Mouse (Mus musculus) CD4-positive, CD25-positive, alpha-beta regulatory T cell, adult 2 months (primary cell): ENCODE data around the gene Idh1.
A peak's percentile ranks its signal among the peaks of the same experiment; 100 is the strongest.
"Not testable (repeated sequence)": the region's sequence is repeated elsewhere in the genome, so short reads cannot be mapped to it uniquely, and the experiment has no call there.

Experiments
- DNase-seq: peaks from one replicate; pipeline ENCODE4 v3.0.0-alpha.2; 2012; ENCODE audit warnings: low read depth, low spot score

The Idh1 gene

DNA sequence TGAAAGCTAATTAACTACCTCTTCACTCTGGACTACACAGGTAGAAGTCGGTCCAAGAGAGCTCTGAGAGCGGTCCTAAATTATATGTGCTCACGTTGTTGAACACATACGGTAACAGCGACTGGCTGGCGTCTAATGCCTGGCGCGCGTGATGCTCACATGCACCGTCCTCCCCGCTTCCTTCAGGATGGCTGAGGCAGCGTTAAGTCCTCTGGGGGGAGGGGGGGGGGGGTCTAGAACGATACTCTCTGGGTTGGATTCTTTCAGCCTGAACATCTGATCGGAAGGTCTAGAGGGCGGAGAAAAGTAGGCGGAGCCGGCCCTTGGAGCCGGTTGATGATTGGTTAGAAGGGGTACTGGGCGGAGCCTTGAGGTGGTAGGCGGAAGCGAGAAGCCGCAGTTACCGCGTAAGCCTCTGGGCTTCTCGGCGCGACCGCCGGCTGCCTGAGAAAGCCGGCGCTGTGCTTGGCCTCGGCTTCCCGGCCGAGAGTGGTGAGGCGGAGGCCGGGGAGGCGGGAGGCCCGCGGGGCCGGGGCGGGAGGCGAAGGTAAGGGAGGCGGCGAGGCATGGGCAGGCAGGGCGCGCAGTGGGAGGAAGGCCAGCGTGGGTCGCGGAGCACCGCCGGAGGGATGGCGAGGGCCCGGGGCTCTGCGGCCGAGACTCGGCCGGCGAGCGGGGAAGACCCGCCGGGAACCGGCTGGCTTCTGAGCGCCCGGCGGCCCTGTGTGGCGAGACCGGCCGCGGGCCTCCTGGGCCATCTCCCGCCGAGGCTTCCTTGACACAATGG, at the start of gene Idh1, which contains the start of gene Pikfyve:
Gene Idh1 (minus strand): TSS at position 214 of the 787 bp plus-strand sequence.
Gene Pikfyve (plus strand): TSS at position 397 of the 787 bp plus-strand sequence.
- peak; percentile 96 for DNase-seq

DNA sequence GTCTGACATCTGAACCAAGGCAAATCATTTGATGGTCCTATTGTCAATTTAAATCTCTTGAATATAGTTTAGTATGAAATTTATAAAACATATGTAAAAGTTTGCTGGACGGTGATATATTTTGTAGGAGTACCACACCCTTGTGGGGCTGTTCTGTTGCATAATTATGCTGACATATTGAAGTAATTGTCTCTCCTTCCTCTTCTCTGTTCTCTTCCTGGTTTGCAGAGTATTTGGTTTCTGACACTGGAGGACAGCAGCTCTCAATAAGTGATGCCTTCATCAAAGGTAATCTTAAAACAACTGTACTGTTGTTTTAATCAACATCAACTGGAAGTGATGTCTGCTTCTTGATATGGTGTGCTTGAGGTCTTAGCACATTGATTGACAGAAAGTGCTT, 44.3 kb upstream of the Idh1 start:
- no peak for DNase-seq

DNA sequence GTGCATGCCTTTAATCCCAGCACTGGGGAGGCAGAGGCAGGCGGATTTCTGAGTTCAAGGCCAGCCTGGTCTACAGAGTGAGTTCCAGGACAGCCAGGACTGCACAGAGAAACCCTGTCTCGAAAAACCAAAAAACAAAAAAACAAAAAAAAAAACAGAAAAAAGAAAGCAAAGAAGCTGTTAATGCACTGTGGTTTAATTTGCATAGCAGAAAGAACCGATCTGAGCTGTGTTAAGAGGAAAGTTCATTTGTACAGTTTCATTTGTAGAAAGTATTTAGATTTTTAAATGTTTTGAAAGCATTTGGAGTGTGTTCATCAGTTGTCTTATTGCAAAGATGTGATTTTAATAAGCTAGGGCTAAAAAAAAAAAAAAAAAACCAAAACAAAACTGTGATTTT, 43.5 kb upstream of the Idh1 start:
- DNase-seq = not testable (repeated sequence)

DNA sequence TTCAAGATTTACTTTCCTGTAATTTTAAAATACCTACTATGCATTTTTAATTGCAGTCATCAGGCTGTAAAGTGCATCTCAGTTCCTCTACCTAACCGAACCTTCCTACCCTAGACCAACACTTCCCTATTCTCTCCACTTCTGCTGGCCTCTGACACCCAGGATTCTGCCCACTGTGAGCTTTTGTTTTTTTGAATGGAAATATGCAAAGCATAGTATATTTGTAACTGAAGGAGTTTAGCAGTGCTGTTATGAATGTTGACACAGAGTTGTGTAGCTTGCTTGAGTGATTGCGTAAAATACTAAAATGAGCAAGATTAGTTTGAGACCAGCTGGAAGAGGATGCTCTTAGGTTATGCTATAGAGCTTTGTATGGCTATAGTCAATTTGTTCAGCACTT, 41.4 kb upstream of the Idh1 start:
- no peak for DNase-seq

DNA sequence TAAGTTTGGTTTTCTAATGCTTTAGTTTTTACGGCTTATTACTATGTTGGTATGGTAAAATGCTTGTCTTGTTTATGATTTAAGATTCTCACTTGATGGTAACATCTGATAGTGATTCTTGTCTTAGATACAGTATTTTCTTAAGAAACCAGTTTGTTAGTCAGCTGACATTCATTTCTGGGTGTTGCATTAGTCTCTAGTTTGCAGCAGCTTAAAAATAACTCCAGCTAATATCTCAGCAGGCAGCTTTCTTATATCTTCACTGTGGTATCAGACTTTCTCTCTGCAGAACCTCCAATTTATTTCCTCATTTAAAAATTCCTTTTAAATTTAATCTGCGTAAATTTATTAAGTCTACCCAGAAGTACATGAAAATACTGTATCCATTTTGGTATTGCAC, 37.4 kb upstream of the Idh1 start:
- no peak for DNase-seq

DNA sequence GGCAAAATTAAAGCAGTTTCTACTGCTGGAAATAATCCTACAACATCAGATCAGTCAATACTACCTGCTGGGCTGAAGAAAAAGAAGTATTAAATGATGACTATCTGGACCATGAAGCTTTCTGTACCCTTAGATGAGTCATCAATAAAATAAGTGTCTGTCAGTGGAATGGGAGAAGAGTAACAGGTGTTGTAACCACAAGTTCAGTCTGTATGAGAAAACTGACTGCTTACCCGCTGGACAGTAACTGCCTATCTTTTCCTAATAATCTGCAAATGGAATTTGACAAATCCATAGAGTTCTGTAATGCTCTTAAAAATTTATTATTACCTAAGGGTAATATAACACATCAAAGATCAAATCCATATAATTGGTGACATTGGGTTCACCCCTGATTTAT, 31.7 kb upstream of the Idh1 start:
- no peak for DNase-seq

DNA sequence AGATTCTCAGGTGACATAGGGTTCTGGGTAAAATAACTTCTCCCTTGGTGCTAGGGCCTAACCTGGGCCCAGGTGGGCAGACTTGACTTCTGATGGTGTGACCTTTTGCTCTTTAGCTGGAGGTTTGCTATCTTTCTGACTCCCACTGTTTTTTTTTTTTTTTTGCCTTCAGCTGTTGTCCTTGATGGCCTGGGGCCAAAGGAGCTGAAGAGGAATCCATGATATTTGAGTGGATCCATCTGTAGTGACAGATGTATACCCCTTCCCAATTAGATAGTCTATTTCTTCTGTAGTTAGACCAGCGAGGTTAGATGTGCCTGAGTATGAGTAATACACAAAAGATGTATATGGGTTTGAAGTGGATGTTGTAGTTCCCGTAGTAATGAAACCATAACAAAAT, 31.3 kb upstream of the Idh1 start:
- DNase-seq = no peak

DNA sequence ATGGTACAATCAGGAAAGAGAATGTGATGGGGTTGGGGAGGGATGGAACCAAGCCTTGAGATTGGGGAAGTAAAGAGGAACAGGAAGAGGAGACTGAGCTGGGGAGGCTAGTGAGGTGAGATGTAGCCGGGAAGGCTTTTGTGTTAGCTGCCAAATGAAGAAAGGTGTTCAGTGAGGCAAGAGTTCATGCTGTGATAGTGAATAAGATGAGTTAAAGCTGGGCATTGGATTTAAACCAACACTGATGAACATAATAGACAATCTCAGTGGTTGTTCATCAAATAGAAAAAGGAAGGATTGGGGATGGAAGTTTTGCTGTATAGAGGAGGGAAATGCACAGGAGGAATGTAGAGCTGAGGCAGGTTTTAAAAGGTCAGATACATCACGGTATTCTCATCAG, 26.9 kb upstream of the Idh1 start:
- DNase-seq = no peak

DNA sequence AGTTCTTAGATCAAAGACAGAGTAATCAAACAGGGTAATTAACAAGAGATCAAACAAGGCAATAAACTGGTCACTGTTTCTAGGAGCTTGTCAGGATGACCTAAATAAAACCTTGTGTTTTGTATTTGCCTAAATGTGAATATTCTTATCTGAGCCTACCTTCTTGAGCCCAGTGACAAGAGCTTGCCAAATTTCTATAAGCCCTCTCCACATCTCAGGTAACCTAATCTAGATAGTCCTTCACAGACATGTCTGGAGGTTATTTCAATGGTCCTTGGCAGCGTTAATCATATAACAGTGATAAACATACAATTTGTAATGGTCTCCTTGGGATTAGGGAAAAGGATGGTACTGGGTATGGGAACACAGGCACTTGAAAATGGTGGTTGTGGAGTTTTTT, 18.0 kb upstream of the Idh1 start:
- no peak for DNase-seq

DNA sequence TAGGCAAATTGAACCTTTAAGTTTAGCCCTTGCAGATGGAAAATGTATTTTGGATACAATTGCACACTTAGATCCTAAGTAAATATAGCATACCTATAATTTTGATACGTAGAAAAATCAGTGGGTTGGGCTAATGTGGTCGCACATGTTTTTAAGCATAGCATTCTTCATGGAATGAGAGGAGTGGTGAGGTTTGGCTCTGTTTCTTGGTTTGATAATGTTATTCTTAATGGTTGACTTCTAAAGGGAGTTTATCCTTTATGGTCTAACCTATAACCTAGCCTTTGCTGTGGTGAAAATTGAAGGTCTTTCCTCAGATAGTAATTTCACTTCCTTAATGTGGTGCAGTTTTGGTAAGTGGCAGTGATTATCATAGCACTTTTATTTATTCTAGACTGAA, 12.6 kb upstream of the Idh1 start:
- DNase-seq = no peak

DNA sequence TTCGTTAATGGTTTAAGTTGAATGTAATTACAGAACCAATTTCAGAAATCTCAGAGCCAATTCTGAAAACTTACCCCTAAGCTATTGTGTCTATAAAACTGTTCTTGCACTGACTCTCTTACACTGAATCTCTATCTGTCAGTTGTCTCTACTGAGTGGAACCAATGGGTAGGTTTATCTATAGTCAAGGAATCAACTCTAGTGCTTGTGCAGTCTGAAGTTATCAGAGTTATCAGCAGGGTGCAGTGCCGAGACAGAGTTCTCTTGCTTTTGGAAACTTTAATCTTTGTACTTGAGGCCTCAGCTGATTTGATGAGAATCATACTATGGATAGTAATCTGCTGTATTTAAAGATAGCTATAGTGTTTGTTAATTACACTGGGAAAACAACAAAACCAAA, 12.1 kb upstream of the Idh1 start:
- no peak for DNase-seq

DNA sequence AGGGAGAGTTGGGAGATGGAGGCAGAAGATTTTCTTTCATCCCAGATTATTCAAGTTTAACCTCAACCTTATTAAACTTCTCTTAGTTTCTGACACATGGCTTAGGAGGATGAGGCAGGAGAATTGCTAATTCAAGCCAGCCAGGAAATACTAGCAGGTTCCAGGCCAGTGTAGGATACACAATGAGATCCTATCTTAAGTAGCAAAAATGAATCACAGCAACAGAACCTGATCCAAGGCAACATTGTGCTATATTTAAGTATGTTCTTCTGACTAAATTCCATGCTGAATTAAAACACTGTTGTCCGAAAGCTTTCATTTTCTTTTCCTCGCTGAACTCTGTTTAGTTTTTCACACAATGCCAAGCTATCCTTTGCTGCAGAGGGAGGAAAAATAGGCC, 6.9 kb upstream of the Idh1 start:
- DNase-seq = no peak

DNA sequence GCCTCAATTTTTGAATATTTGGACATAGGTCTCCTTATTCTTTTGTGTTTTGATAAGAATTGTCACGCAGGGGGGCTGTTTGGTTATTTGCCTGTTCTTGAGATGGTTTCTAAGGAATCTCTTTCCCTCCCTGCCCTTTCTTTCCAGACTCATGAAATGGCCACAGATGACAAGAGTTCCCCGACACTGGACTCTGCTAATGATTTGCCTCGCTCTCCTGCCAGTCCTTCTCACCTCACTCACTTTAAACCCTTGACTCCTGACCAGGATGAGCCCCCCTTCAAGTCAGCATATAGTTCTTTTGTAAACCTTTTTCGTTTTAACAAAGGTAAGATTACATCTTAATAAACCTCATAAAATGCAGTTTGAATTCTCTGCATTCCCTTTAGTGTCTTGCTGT, 3.9 kb upstream of the Idh1 start:
- DNase-seq = no peak

DNA sequence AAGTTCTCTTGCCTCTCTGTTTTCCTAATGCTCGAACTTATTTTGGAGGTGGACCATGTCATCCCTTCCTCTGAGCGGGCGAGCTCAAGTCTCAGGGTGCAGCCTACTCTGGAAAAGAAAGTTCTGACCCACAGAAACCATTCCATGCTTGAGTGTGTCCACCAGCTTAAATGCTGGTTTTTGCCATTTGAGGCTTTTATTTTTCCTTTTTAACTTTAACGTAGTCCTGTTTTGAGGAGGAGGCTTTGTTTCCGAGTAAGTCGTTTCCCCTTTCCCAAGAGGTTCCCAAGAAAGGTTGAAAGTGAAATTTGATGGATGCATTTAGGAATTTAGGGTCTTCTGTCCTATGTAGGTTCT, 752 bp upstream of the Idh1 start:
- no peak for DNase-seq

DNA sequence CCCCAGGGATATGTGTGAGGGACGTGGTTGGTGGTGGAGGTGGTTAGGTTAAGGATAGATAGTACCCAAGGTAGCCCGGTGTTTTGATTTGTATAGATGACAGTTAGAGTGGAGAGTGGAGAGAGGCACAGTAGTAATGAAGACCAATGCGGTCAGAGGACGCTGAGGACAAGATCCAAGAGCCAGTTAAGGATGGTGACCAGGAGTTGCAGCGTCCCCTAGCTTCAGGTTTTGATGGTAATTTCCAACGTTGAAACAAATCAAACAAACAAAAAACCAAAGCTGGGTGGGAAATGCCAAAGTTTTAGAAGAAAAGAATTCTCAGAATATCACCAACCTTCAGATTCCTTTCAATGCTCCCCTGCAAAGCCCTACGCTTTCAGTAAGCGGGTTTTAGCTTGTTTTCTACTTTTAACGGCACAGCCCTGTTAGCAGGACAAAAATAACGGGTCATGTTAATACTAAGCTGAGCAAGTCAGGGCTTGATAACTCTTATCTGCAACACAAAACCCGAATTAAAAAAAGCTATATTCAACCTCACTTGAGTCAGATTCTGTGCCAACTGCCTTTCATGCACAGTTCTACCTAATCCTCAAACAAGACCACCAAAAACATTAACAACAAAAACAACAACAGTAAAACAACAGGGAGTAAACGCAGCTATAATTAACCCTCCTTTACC, 635 bp downstream of the Idh1 start:
- peak; percentile 17 for DNase-seq

DNA sequence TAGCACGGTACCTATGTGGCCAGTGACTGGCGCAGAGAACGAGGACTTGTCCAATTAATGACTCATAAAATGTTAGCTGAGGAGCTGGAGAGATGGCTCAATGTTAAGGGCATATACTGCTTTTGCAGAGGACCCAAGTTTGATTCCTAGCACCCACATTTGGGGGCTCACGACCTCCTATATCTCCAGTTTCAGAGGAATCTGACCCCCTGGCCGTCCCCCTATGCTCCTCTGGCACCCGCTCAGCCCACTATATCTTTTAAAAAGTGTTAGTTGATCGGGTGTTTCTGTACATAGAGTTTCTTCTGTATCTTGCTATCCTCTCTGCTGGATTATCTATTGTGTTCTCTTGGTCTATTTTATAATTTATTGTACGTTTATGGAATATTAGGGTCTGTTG, 1.3 kb downstream of the Idh1 start:
- DNase-seq = no peak

DNA sequence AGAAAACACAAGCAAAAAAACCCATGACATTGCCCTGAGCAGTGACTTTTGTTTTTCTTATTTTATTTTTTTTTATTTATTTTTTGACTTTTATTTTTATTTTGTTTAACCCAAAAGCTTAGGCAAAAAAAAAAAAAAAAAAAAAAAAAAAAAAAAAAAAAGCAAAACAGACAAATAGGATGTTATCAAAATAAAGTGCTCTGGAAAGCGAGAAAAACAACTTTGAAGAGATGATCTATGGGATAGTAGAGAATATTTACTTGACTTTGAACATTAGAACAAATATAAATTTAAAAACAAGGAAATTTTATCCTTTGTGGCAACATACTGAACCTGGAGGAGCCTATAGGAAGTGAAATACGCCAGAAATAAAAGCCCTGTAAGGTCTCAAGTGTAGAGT, 2.3 kb downstream of the Idh1 start:
- no peak for DNase-seq

DNA sequence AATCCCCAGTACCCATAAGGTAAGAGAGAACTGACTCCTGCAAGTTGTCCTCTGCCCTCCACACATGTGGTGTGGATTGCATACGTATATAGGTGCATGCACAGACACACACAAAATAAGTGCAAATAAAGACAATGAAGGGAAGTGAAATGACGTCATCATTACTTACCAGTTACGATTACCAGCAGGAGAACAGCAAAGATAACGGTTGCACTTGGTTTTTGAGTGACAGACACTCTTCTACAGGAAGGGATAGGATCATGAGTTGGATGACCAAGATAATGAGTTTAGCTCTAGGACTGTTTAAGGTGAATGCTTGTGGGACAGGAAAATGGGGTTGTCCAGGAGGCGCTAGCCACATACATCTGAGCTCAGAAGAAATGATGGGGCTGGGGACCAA, 4.8 kb downstream of the Idh1 start:
- no peak for DNase-seq

DNA sequence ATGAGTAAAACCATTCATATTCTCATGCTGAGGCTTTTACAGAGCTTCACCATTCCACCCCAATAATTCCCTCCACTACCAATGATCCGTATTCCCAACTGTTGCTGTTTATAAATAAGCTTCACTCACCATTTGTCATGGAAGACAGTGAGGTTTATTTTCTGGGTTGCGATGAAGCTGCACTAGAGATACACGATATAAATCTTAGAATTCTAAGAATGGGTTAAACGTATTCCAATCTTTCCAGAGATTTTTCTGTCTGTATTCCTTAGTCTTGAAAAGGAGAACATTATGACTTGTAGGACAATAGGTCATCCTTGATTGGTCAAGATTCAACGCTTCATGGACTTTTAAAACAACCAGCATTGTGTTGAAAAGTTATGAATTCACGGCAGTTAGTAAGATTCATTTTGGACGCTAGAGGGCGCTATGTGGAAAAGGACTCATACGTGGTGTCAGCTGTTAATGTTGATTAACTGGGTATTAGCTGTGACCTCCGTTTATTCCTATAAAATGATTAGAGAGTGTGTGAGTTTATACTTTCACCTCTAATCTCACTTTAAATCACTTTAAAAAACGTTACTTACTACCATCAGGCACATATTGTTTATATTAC, 6.6 kb downstream of the Idh1 start:
- DNase-seq = peak; percentile 89

DNA sequence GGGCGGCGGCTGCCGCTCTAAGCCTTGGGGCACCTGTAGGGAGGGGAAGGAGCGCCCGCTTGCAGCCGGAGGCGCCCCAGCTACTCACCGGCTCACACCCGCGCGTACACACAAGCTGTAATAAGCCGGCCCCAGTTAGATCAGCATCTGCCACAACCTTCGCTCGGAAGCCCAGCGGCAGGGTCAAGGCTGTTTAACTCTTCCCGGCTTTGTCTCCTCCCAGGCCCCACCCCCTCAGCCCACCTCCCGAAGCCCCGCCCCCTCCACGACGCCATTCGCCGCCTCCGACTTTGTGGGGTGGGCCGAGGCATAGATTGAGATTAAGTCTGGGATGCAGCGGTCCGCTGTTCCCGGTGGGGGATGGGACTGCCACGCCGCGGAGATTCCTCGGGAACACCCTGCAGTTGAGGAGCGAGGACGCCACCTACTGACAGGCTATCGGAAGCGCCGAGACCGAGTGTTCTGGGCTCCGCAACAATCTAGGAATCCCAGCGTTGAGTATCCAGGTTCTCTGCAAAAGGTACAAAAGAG, 7.3 kb downstream of the Idh1 start:
- peak; percentile 90 for DNase-seq

DNA sequence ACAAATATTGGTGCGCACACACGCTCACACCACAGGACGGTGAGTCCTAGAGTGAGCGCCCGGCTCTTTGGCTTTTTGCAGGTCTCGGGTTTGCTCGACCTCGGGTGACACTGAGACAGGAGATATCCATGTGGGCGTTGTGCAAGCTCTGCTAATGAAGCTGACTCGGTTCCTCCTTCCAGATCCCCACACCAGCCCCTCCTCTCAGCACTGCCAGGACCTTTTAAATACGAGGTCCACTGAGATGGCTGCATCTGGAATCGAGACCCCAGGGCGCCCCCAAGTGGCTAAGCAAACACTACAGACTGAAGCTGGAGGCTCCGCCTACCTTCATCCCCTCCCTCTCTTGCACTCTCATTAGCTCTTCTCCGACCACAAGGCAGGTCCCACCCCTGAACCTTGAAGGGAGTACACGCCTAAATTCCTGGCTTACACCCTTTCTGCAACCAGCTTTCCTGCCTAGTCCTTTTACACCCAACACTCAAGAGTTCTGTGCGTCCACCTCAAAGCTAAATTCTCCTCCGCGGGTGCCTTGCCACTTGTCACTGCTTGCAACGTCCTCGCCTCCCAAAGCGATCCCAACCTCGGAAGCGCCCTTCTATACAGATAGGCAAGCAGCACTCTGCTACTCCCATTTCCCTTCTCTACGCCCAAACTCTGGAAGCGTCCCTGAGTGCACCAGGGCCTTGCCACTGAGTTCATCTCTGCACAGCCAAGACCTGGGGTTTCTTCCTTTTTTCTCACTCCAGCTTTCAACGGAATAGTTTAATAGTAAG, 8.0 kb downstream of the Idh1 start:
- DNase-seq = peak; percentile 96

DNA sequence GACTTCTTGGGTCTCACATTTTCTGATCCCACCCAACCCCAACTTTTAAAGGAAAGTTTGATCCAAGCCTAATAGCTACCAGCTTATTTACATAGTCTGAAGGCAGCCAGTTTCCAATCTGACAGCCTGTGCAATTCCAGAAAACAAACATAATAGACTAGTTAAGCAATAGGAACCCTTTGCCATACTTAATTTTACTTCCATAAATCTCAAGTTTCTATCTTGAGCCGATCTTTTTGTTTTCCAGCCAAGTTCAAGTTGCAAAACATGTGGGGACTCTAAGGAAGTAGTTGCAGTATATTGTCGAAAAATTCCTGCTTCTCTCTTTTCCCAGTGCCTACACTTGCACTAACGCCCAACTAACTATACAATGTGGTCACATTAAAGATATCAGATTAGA, 8.8 kb downstream of the Idh1 start:
- DNase-seq = no peak
